ENCODE assay signal across 9 mouse cellular contexts in genomic region chr10:45051125-45051744, GRCm38 (mm10). TPM values are rescaled to one million over a fixed set of nuclear protein-coding genes. Genes with fewer than 3 reads are reported as not detected.
DNase-seq lines count a peak whose midpoint lies in the region; ATAC-seq lines count a peak whose summit lies in the region.
"Had no signal": no experiment of that assay in that cellular context is flagged by ENCODE, and none has a peak within 500 bp of the region (broad histone marks: within the 10 kb centered on the region; RNA-seq: fewer than 3 reads in every experiment).

No protein-coding gene starts in this region.

- H3K27me3 ChIP-seq in heart, embryonic 13.5 days (replicated peaks): peaks cover 27% of the 10 kb centered on the region
- no peaks in the 10 kb centered on the region for H3K27me3 ChIP-seq in kidney, embryonic 16.5 days (ENCODE audit: insufficient read depth, low read length)
- H3K27me3 ChIP-seq in liver, embryonic 11.5 days (replicated peaks; ENCODE audit: control insufficient read depth, insufficient read depth, low read length): no peaks in the 10 kb centered on the region
- no peaks in the 10 kb centered on the region for H3K27me3 ChIP-seq in stomach, embryonic 14.5 days (ENCODE audit: control insufficient read depth, insufficient read depth, low read length)
- H3K27me3 ChIP-seq: embryonic facial prominence, embryonic 15.5 days had no signal

- peak; percentile 80 for DNase-seq in A20 (ENCODE audit: low read depth, low spot score)
- DNase-seq in adrenal gland, adult 2 months: peak; percentile 84
- peak; percentile 75 for DNase-seq in embryo, embryonic 9.5 days (ENCODE audit: extremely low spot score)
- DNase-seq in liver, embryonic 11.5 days (ENCODE audit: low spot score): peak; percentile 63
- DNase-seq in natural killer cell, adult 2 months (ENCODE audit: low spot score in 2 of 2): peak; percentile 60 to 76

- WGBS in heart, embryonic 13.5 days: 48% methylated on average over 11 of the region's 11 CpGs
- 67% methylated on average over 11 of the region's 11 CpGs for WGBS in kidney, embryonic 16.5 days
- WGBS in liver, embryonic 11.5 days: 56% methylated on average over 11 of the region's 11 CpGs
- 53% methylated on average over 11 of the region's 11 CpGs for WGBS in stomach, embryonic 14.5 days

- H3K4me3 ChIP-seq in heart, embryonic 13.5 days: no peak overlapping the region
- H3K4me3 ChIP-seq in kidney, embryonic 16.5 days (ENCODE audit: low read length): no peak overlapping the region
- H3K4me3 ChIP-seq in liver, embryonic 11.5 days (ENCODE audit: low read depth, low read length): no peak overlapping the region
- no peak overlapping the region for H3K4me3 ChIP-seq in stomach, embryonic 14.5 days (ENCODE audit: low read depth, low read length)
- H3K4me3 ChIP-seq: embryonic facial prominence, embryonic 15.5 days had no signal

- H3K9me3 ChIP-seq in heart, embryonic 13.5 days: no peaks in the 10 kb centered on the region
- H3K9me3 ChIP-seq in kidney, embryonic 16.5 days (ENCODE audit: low read length): no peaks in the 10 kb centered on the region
- H3K9me3 ChIP-seq in liver, embryonic 11.5 days (ENCODE audit: control insufficient read depth, low read length): no peaks in the 10 kb centered on the region
- no peaks in the 10 kb centered on the region for H3K9me3 ChIP-seq in stomach, embryonic 14.5 days (ENCODE audit: control insufficient read depth, low read depth, low read length)
- H3K9me3 ChIP-seq: embryonic facial prominence, embryonic 15.5 days had no signal

- no peak overlapping the region for H3K9ac ChIP-seq in heart, embryonic 13.5 days
- no peak overlapping the region for H3K9ac ChIP-seq in kidney, embryonic 16.5 days (replicated peaks; ENCODE audit: low read length)
- H3K9ac ChIP-seq in liver, embryonic 11.5 days (ENCODE audit: low read depth, low read length): no peak overlapping the region
- H3K9ac ChIP-seq in stomach, embryonic 14.5 days (replicated peaks; ENCODE audit: low read depth, low read length): no peak overlapping the region
- H3K9ac ChIP-seq: embryonic facial prominence, embryonic 15.5 days had no signal

- no peak overlapping the region for H3K27ac ChIP-seq in heart, embryonic 13.5 days (replicated peaks)
- no peak overlapping the region for H3K27ac ChIP-seq in kidney, embryonic 16.5 days (ENCODE audit: low read length)
- no peak overlapping the region for H3K27ac ChIP-seq in liver, embryonic 11.5 days (ENCODE audit: low read depth, low read length)
- H3K27ac ChIP-seq in stomach, embryonic 14.5 days (ENCODE audit: low read length): no peak overlapping the region
- H3K27ac ChIP-seq: embryonic facial prominence, embryonic 15.5 days had no signal

- peak overlapping the region; percentile 38; the same call in 1 of the 2 replicates for H3K4me2 ChIP-seq in heart, embryonic 13.5 days
- no peak overlapping the region for H3K4me2 ChIP-seq in kidney, embryonic 16.5 days (replicated peaks; ENCODE audit: low read depth, low read length)
- no peak overlapping the region for H3K4me2 ChIP-seq in liver, embryonic 11.5 days
- H3K4me2 ChIP-seq in stomach, embryonic 14.5 days (replicated peaks; ENCODE audit: low read depth, low read length): no peak overlapping the region
- H3K4me2 ChIP-seq: embryonic facial prominence, embryonic 15.5 days had no signal

- no peaks in the 10 kb centered on the region for H3K36me3 ChIP-seq in heart, embryonic 13.5 days
- no peaks in the 10 kb centered on the region for H3K36me3 ChIP-seq in kidney, embryonic 16.5 days (ENCODE audit: insufficient read depth, low read length)
- H3K36me3 ChIP-seq in liver, embryonic 11.5 days (ENCODE audit: control insufficient read depth, insufficient read depth, low read length): no peaks in the 10 kb centered on the region
- no peaks in the 10 kb centered on the region for H3K36me3 ChIP-seq in stomach, embryonic 14.5 days (ENCODE audit: control insufficient read depth, insufficient read depth, low read length)
- H3K36me3 ChIP-seq: embryonic facial prominence, embryonic 15.5 days had no signal

- ATAC-seq in heart, embryonic 13.5 days (ENCODE audit: extremely low read depth, insufficient number of reproducible peaks, low FRiP score, low TSS enrichment): no peak
- peak; percentile 77 for ATAC-seq in kidney, embryonic 16.5 days (ENCODE audit: low FRiP score, low TSS enrichment)
- ATAC-seq in liver, embryonic 11.5 days (replicated peaks; ENCODE audit: low FRiP score): peak; percentile 64
- ATAC-seq in stomach, embryonic 14.5 days (ENCODE audit: insufficient number of reproducible peaks, insufficient read depth, low FRiP score, low read depth): peak; percentile 71; the same call in 1 of the 2 replicates

- peaks cover 12% of the 10 kb centered on the region for H3K4me1 ChIP-seq in heart, embryonic 13.5 days
- H3K4me1 ChIP-seq in kidney, embryonic 16.5 days (ENCODE audit: insufficient read depth, low read length): 0 out of 2 replicates have a peak, but pooled peaks cover 9% of the 10 kb centered on the region
- peaks cover 7% of the 10 kb centered on the region; the same call in 1 of the 2 replicates for H3K4me1 ChIP-seq in liver, embryonic 11.5 days (replicated peaks; ENCODE audit: control insufficient read depth, insufficient read depth, low read length)
- no peaks in the 10 kb centered on the region for H3K4me1 ChIP-seq in stomach, embryonic 14.5 days (ENCODE audit: control insufficient read depth, insufficient read depth, low read length)
- H3K4me1 ChIP-seq: embryonic facial prominence, embryonic 15.5 days had no signal

RNA-seq across cellular contexts. Expression of gene Prep, which starts 15.8 kb away (rescaled TPM):
- 10 to 100 TPM; 19.2 to 22.4 TPM for total RNA-seq in adrenal gland, adult 2 months (2021)
- polyA plus RNA-seq in adrenal gland, adult 2 months (2012; rRNA removed): 13.2 and 14.2 TPM in 2 replicates
- 27.8 and 29.6 TPM in 2 replicates for polyA plus RNA-seq in heart, embryonic 13.5 days (2015; fragmentation: Nextera tagmentation; extraction: Ambion mirVana)
- polyA plus RNA-seq in kidney, embryonic 16.5 days (2015; fragmentation: Nextera tagmentation; extraction: Ambion mirVana): 26.6 and 26.7 TPM in 2 replicates
- 22.1 and 27.7 TPM in 2 replicates for polyA plus RNA-seq in liver, embryonic 11.5 days (2014; fragmentation: Nextera tagmentation; extraction: Ambion mirVana)
- 18.7 and 19.8 TPM in 2 replicates for polyA plus RNA-seq in stomach, embryonic 14.5 days (2014; fragmentation: Nextera tagmentation; extraction: Ambion mirVana)
